Mouse (Mus musculus) forebrain, embryonic 11.5 days (tissue): ENCODE results near the gene Chn2. TPM values are rescaled to one million over a fixed set of nuclear protein-coding genes. Genes with fewer than 3 reads are reported as not detected.

Experiments used
- ATAC-seq: fragments of 200-750 bp; cut with Nextera tagmentation; replicated peaks from 2 replicates; pipeline ENCODE4 v1.8.0; 2017; ENCODE audit warnings: moderate TSS enrichment; ENCODE audit not compliant: low FRiP score
- DNase-seq: peaks from one replicate; pipeline ENCODE4 v3.0.0-alpha.2; 2017; ENCODE audit warnings: low spot score
- H3K27ac ChIP-seq: fragments of 300-500 bp; sonication (generic); 2 replicates; pipeline ENCODE4 v1.5.1; 2014; ENCODE audit warnings: low read depth, low read length
- H3K27me3 ChIP-seq: fragments of 300-500 bp; sonication (generic); 2 replicates; pipeline ENCODE4 v1.6.1; 2014; ENCODE audit warnings: mild to moderate bottlenecking, low read length, mixed read lengths; ENCODE audit not compliant: control insufficient read depth, insufficient read depth
- H3K36me3 ChIP-seq: fragments of 300-500 bp; sonication (generic); 2 replicates; pipeline ENCODE4 v1.6.1; 2014; ENCODE audit warnings: mild to moderate bottlenecking, low read length, moderate library complexity, mixed read lengths; ENCODE audit not compliant: control insufficient read depth, insufficient read depth
- H3K4me1 ChIP-seq: fragments of 300-500 bp; sonication (generic); replicated peaks from 2 replicates; pipeline ENCODE4 v1.6.1; 2014; ENCODE audit warnings: low read length, mixed read lengths; ENCODE audit not compliant: control insufficient read depth, insufficient read depth
- H3K4me2 ChIP-seq: fragments of 300-500 bp; sonication (generic); 2 replicates; pipeline ENCODE4 v1.6.1; 2014; ENCODE audit warnings: low read depth, mild to moderate bottlenecking, low read length, moderate library complexity, mixed read lengths; ENCODE audit not compliant: severe bottlenecking
- H3K4me3 ChIP-seq: fragments of 300-500 bp; sonication (generic); 2 replicates; pipeline ENCODE4 v1.5.1; 2014; ENCODE audit warnings: low read depth, low read length
- H3K9ac ChIP-seq: fragments of 300-500 bp; sonication (generic); 2 replicates; pipeline ENCODE4 v1.6.1; 2014; ENCODE audit warnings: low read length
- H3K9me3 ChIP-seq: fragments of 300-500 bp; sonication (generic); 2 replicates; pipeline ENCODE4 v1.6.1; 2016; ENCODE audit warnings: low read length, mixed read lengths; ENCODE audit not compliant: control insufficient read depth
- WGBS: fragments of 180-500 bp; shearing (Covaris S2); extraction: QIAGEN DNeasy Blood & Tissue Kit; methylation state at CpG from one replicate; pipeline ENCODE4 v1.1.7; 2014; 5-methylcytosine and 5-hydroxymethylcytosine counted together
- polyA plus RNA-seq: library from polyadenylated mRNA; unstranded; fragments of >200 nt; fragmentation: Nextera tagmentation; extraction: Ambion mirVana; gene quantifications from 2 replicates; pipeline ENCODE4 v1.2.1, GENCODE M21; 2014

Chn2 gene
- polyA plus RNA-seq, 1 experiment from 2014 or later, result 20.3 TPM

DNA sequence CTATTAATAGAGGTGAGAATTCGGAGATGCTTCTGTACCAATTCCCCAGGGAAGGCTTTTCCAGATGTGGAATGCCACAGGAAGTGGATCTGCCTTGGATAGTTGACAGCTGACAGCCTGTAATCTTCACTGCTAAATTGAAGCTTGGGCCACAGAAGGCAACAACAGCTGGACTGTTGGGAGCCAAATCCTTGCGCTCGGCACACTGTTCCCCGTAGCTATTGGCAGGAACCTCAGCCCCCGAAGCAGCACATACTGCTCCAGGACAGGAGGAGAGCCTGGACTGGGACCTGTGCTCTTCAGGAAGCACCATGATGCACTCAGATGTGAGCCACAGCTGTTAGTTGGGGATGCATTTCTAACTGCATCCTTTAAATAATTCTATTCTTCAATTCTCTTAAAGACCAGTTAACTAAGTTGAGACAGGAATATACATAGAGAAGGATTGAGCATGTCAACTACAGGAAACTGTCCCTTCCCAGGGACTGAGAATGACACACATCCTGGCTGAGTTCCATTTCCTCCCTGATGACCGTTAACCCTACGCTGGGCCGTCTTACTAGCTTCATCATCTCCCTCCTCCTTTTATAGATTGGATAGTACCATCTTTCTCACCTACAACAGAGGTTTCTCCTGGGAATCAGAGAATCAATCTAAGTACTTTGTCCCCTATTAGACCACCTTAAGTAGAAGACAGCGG, 64.1 kb downstream of the Chn2 start:
- DNase-seq (no peak), ATAC-seq (no peak)
- Histone ChIP-seq H3K36me3 (no peaks in the 10 kb centered on the region), H3K4me3 (no peak overlapping the region), H3K9me3 (no peaks in the 10 kb centered on the region), H3K9ac (no peak overlapping the region), H3K27ac (no peak overlapping the region), H3K27me3 (no peaks in the 10 kb centered on the region), H3K4me2 (no peak overlapping the region), H3K4me1 (peaks cover 2% of the 10 kb centered on the region; the same call in 1 of the 2 replicates)
- WGBS, result 93% methylated on average over 9 of the region's 9 CpGs

DNA sequence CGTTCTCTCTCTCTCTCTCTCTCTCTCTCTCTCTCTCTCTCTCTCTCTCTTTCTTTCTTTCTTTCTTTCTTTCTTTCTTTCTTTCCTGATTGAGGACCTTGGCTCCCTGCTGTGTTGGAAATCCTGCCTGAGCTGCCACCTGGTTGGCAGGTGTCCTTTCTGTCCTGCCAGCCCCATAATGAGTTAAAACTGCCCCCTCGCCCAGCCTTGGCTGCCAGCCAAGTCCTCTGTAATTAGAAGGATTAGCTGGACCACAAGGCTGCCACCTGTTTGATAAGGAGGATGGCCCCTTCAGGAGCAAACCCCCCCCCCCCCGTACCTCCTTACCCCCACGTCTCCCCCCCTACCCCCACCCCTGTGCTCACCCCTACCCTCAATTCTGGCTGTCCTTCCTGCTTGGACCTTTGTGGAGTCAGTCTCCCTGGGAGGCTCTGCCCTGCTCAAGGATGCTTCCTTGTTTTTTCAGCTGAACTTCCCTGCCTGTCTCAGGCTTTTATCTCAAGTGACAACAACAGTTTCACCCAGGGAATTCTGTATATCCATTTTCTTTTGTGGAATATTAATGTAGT, 72.1 kb downstream of the Chn2 start:
- Histone ChIP-seq H3K36me3 (no peaks in the 10 kb centered on the region), H3K4me3 (no peak overlapping the region), H3K9ac (no peak overlapping the region), H3K4me2 (no peak overlapping the region), H3K9me3 (no peaks in the 10 kb centered on the region), H3K27ac (no peak overlapping the region; the same call in 1 of the 2 replicates), H3K27me3 (no peaks in the 10 kb centered on the region), H3K4me1 (peaks cover 14% of the 10 kb centered on the region)
- DNase-seq, result peak; percentile 72
- ATAC-seq, result no peak
- 5% methylated on average over 4 of the region's 4 CpGs for WGBS

DNA sequence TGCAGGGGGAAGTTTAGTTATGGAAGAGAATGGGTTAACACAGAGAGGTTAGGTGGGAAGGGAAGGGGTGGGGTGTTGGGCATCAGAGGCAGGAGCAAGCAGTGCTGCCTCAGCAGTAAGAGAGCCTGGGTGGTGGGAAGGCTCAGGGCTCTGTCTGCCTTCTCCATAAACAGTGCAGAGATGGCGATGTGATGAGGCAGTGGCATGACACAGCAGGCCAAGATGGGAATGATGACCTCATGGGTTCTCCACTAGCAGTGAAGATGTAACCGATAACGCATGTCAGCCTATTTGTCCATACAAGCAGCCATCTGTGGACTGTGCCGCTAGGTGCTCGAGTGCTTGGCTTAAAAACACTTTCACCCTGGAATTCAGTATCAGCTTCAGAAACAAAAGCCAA, 74.0 kb downstream of the Chn2 start:
- no peak for ATAC-seq
- no peaks in the 10 kb centered on the region for H3K36me3 ChIP-seq
- no peak overlapping the region for H3K4me3 ChIP-seq
- DNase-seq, result no peak
- no peak overlapping the region for H3K4me2 ChIP-seq
- H3K27me3 ChIP-seq, result no peaks in the 10 kb centered on the region
- no peaks in the 10 kb centered on the region for H3K9me3 ChIP-seq
- H3K9ac ChIP-seq, result no peak overlapping the region
- 88% methylated on average over 5 of the region's 5 CpGs for WGBS
- H3K4me1 ChIP-seq, result peaks cover 14% of the 10 kb centered on the region
- no peak overlapping the region for H3K27ac ChIP-seq

- no peak overlapping the region for H3K4me3 ChIP-seq
- no peaks in the 10 kb centered on the region for H3K9me3 ChIP-seq
- H3K4me2 ChIP-seq, result no peak overlapping the region
- no peaks in the 10 kb centered on the region for H3K27me3 ChIP-seq
- DNase-seq (no peak), ATAC-seq (no peak)
- 87% methylated on average over 6 of the region's 6 CpGs for WGBS
- H3K4me1 ChIP-seq, result peaks cover 14% of the 10 kb centered on the region
- H3K27ac ChIP-seq, result no peak overlapping the region
- no peak overlapping the region for H3K9ac ChIP-seq
- no peaks in the 10 kb centered on the region for H3K36me3 ChIP-seq
These were observed 75.1 kb downstream of the Chn2 start for GRCm38 (mm10) chr6:54114412-54114811.

GRCm38 (mm10) chr6:54116299-54116698, 76.9 kb downstream of the Chn2 start:
- DNase-seq (no peak), ATAC-seq (no peak)
- Histone ChIP-seq H3K27ac (no peak overlapping the region), H3K4me2 (no peak overlapping the region), H3K9me3 (no peaks in the 10 kb centered on the region), H3K27me3 (no peaks in the 10 kb centered on the region), H3K36me3 (no peaks in the 10 kb centered on the region), H3K4me3 (no peak overlapping the region), H3K4me1 (peaks cover 10% of the 10 kb centered on the region; the same call in 1 of the 2 replicates), H3K9ac (no peak overlapping the region)
- 94% methylated on average over 9 of the region's 9 CpGs for WGBS

DNA sequence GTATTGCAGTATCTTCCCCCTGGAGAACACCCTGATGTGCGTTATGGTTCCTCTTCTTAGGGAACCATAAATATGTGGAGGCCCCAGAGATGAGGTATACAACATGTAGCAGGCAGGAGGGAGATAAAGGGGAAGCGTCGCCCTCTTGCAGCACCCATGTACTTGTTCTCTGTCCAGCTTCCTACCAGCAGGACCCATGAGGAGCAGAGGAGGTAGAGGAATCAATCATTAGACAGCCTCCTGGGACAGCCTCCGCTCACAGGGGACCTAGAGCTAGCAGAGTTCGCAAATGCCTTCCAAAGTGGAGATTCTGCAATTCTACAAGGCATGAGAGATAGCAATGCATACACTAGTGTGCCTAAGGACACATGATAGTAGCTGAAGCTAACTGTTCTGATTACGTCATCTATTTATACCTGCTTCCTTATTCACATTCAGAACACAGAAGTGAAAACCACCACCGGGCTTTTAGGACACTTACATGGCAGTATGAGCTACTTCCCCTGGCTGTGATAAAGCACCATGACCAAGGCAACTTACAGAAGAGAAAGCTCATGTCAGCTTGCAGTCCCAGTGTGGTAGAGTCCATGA, 77.7 kb downstream of the Chn2 start:
- H3K27ac ChIP-seq, result no peak overlapping the region
- H3K9me3 ChIP-seq, result no peaks in the 10 kb centered on the region
- DNase-seq (no peak), ATAC-seq (no peak)
- H3K4me2 ChIP-seq, result no peak overlapping the region
- H3K9ac ChIP-seq, result no peak overlapping the region
- no peaks in the 10 kb centered on the region for H3K27me3 ChIP-seq
- WGBS, result 91% methylated on average over 7 of the region's 7 CpGs
- H3K4me1 ChIP-seq, result peaks cover 7% of the 10 kb centered on the region; the same call in 1 of the 2 replicates
- H3K36me3 ChIP-seq, result no peaks in the 10 kb centered on the region
- H3K4me3 ChIP-seq, result no peak overlapping the region

GRCm38 (mm10) chr6:54118395-54118794, 79.0 kb downstream of the Chn2 start:
- DNase-seq (no peak), ATAC-seq (no peak)
- H3K36me3 ChIP-seq, result no peaks in the 10 kb centered on the region
- H3K4me2 ChIP-seq, result no peak overlapping the region
- H3K9me3 ChIP-seq, result no peaks in the 10 kb centered on the region
- H3K4me1 ChIP-seq, result peaks cover 3% of the 10 kb centered on the region; the same call in 1 of the 2 replicates
- WGBS, result 76% methylated on average over 3 of the region's 3 CpGs
- no peak overlapping the region for H3K9ac ChIP-seq
- H3K27me3 ChIP-seq, result no peaks in the 10 kb centered on the region
- no peak overlapping the region for H3K4me3 ChIP-seq
- H3K27ac ChIP-seq, result no peak overlapping the region

DNA sequence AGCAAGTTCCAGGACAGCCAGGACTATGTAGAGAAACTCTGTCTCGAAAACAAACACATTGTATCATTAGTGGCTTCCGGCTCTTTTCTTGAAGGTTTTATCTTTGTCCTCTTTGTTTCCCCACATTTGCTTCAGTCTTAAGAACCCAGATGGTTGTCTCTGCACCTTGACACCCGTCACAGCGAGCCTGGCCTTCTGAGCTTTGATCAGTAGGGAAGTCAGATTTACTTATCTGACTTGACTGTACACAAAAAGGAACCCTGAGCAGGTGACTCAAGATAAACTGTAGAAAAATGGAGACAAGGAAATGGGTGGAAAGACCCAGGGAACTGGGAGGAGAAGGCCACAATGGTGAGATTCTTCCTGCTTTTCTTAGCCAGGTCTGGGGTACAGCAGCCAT, 79.5 kb downstream of the Chn2 start:
- Histone ChIP-seq H3K4me1 (peaks cover 3% of the 10 kb centered on the region; the same call in 1 of the 2 replicates), H3K9me3 (no peaks in the 10 kb centered on the region), H3K27me3 (no peaks in the 10 kb centered on the region), H3K4me2 (no peak overlapping the region), H3K27ac (no peak overlapping the region), H3K4me3 (no peak overlapping the region), H3K9ac (no peak overlapping the region), H3K36me3 (no peaks in the 10 kb centered on the region)
- DNase-seq (no peak), ATAC-seq (no peak)
- WGBS, result 86% methylated on average over 4 of the region's 4 CpGs
